Mouse (Mus musculus): ENCODE data around the gene Acbd6. TPM values are rescaled to one million over a fixed set of nuclear protein-coding genes. Genes with fewer than 3 reads are reported as not detected.
A peak's percentile ranks its signal among the peaks of the same experiment; 100 is the strongest.

Gene Acbd6
- total RNA-seq (2021) = 100 to 1,000 TPM; 104 to 106 TPM

DNA sequence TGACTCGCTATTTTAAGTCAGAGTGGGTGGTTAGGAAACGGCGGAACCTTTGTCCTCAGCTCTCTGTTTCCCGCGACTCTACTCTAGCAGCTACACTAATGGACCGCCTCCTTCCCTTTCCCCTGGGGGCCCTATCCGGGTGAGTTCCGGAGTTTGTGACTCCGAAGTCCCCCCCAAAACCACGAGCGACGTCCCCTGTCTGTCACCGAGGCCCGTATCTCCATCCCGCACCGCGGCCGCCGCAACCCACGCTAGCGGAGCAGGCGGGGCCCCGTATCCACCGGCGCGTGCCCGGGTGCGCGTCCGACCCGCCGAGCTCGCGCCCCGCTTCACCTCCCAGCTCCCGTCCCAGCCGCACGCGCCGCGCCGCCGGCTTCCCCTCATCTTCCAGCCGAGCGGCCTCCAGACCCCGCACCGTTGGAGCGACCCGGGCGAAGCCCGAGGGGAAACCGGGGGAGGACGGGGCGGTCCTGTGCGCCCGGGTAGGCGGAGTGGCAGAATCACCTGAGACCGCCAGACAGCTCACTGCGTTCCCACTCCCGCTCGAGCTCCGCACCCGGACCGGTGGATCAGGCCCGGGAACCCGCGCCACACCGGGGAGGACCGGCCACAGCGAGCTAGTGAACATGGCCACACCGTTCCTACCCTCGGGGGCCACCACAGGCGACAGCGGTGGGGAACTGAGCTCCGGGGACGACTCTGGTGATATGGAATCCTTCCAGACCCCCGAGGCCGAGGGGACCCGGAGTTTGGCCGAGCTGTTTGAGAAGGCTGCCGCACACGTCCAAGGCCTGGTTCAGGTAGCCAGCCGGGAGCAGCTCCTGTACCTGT, at the start of gene Acbd6:
Gene Acbd6, plus strand, starts transcription at position 109 of the 831 bp plus-strand sequence.
- peak; percentile 87 to 88 for DNase-seq (ENCODE audit: low spot score in 2 of 2)
- intact Hi-C loops (cut with DNase I) = no loop called here

DNA sequence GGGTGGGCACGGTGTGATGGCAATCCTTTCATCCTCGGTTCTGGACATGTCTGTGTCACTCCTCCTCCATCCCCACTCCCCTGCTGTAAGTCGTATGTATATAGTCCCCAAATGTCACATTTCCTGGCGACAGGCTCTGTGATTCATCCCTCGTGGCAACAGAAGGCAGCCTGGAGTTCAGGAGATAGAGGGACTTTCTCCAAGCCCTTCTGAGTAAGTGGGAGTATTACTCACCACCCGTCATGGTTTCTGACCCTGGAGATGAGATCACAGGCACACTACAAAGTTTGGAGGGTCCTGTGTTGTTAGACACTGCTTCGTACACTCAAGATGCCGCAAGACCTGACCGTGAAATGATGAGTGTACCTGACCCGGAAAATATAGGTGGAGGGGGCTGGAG, 47.7 kb upstream of the Acbd6 start:
- intact Hi-C loops (cut with DNase I) = no loop called here
- DNase-seq (ENCODE audit: low spot score in 2 of 2) = no peak

DNA sequence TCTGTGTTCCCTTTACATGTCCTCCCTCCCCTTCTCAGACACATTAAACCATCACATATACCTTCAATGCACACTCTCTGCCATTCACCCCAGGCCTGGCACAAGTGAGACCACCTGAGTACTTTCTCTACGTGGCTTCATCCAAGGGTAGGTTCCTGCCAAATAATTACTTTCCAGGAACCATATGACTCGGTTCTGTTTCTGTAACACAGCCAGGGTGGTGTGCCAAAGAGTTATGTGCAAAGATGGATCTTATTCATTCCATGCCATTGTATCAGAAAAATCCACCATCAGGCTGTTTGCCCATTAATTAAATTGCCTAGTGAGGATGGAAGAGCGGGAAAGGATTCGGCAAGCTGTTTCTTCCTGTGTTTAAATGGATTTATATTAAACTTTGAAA, 42.1 kb upstream of the Acbd6 start:
- intact Hi-C loops (cut with DNase I) = loop anchor here (5.0 kb wide), 2 partner anchors 99 to 224 kb away; partner anchors contain the start of gene Xpr1

DNA sequence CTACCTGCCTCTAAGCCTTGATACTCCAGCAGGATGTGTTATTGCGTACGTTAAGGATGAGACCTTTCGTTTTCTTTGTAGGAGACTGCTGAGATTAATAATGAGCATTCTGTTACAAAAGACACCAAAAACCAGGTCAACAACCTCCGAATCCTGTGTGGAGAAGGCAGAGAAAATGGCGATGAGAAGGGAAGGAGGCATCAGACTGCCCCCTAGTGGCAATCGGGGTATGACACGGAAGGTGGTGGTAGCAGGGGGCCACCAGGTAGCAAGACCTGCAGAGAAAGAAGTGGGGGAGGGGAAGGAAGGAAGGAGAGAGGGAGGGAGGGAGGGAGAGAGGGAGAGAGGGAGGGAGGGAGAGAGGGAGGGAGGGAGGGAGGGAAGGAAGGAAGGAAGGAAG, 41.3 kb upstream of the Acbd6 start:
- peak in 1 of 2 experiments; percentile 40 for DNase-seq (ENCODE audit: low spot score in 2 of 2)
- intact Hi-C loops (cut with DNase I) = loop anchor here (5.0 kb wide), 2 partner anchors 99 to 224 kb away; partner anchors contain the start of gene Xpr1

More for the DNA sequence above, 42.1 kb upstream of the Acbd6 start:
- no peak for DNase-seq (ENCODE audit: low spot score in 2 of 2)

DNA sequence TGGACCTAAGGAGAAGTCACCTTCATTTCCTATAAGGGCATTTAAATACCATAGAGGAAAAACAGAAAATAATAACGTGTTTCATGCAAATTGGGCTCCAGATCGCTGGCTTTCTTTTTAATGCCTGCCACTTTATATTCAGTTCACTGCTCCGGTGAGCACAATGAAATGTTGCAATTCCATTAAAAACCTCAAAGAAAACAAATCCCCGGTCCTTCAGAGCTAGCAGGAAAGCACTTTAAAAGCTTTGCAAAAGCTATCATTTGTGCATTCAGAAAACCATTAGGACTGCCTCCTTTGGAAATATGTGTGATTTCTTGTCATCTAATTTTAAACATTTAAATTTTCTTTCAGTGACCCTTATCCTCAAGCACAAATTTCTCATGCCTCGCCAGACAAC, 40.9 kb upstream of the Acbd6 start:
- DNase-seq (ENCODE audit: low spot score in 2 of 2) = no peak
- intact Hi-C loops (cut with DNase I) = loop anchor here (5.0 kb wide), 2 partner anchors 100 to 225 kb away; partner anchors contain the start of gene Xpr1

DNA sequence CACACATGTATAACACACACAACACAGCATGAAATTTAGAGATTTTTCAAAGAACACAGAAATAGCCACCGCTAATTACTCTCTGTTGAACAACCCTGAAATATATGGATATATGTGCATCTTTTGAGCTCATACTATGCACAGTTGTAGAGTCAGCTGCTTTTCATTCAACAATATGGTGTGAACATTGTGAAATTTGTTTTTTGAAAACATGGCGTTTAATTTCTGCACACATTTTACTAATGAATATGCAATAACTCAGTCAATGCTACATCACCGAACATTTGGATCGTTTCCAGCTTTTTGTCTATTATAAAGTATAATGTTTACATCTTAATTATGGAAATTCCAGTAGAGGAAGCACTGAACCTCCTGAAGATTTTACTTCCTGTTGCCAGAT, 37.6 kb upstream of the Acbd6 start:
- intact Hi-C loops (cut with DNase I) = no loop called here

DNA sequence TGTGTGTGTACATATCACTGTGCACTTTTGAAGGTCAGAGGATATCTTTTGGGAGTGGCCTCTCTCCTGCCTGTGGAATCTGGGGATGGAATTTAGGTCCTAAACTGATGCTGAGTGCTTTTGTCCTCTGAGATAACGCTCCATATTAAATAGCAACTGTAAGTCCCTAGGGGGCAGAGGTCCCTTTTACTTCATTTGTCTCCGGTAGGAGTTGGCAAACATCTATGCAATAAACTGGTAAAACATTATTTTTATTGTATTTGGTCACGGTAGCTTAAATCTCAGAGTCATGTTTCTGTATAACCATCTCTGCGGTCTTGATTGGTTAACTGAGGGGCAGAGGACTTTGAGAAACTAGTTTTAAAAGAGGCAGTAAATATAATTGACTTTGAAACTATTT, 35.4 kb upstream of the Acbd6 start:
- intact Hi-C loops (cut with DNase I) = no loop called here
- no peak for DNase-seq (ENCODE audit: low spot score in 2 of 2)

More for the DNA sequence above, 37.6 kb upstream of the Acbd6 start:
- no peak for DNase-seq (ENCODE audit: low spot score in 2 of 2)

DNA sequence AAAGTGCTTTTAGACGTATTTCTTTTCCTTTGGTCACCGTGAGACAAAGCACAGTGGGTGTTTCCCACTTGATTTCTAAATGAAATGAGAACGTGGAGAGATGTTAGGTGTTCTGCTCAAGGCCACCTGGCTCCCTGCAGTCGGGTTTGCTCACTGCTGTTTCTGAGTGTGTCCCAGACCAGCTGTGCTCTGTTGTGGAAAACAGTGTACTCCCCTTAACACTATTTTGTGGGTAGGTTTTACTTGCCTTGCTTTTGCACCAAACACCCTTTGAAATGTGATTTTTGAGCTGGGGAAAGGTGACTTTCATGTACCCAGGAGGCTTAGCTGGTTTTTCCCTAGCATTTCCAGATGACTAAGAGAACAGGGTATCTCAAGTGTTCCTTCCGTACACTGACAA, 31.7 kb upstream of the Acbd6 start:
- DNase-seq (ENCODE audit: low spot score in 2 of 2) = no peak
- intact Hi-C loops (cut with DNase I) = no loop called here

DNA sequence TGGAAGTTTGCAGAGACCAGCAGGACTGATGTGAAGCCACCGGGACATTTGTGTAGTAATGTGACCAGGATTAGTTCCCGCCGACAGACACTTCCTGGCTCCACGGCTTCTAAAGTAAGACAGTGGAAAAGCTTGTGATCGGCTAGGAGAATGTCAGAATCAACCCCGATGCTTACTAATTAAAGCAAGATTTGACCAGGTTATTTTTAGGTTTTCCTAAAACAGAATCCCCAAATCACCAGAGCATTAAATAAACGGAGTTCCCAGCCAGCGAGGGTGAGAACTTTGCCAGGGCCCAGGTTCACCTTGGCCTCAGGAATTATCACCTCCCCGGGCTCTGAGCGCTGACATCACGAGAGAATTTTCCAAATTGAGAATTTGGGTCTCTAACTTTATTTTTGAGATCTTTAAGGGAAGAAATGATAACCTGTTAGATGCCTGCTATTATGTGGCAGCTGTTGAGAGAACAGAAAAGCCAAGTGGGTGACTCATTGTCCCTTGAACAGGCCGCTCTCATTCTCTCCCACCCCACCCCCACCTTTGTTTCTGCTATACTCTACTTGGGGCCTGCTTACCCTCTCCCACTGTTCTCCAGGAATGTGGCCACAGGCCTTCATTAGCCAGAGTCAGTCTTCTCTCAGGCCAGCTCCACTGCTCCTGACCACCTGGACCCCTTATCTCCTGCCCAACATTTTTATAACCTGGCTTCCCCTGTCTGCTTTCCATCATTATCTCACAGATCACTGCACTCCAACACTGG, 30.7 kb upstream of the Acbd6 start:
- no peak for DNase-seq (ENCODE audit: low spot score in 2 of 2)

DNA sequence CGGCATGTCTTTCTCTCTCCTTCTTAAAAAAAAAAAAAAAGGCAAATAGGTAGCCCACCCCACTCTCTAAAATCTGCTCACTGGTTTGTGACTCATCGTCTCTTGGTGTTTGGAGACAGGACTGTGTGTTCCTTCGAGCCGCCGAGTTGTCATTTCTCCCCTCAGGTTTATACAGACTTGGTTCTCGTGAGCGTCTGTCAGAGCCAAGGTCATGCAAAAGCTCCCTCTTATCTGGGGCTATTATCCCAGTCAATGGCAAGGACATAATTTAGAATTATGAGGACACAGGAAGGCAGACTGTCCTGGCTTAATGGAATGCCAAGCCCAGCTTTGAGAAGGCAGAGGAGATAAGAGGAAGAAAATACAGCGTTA, 30.1 kb upstream of the Acbd6 start:
- intact Hi-C loops (cut with DNase I) = no loop called here
- DNase-seq (ENCODE audit: low spot score in 2 of 2) = no peak

More for the DNA sequence above, 30.7 kb upstream of the Acbd6 start:
- intact Hi-C loops (cut with DNase I) = no loop called here

DNA sequence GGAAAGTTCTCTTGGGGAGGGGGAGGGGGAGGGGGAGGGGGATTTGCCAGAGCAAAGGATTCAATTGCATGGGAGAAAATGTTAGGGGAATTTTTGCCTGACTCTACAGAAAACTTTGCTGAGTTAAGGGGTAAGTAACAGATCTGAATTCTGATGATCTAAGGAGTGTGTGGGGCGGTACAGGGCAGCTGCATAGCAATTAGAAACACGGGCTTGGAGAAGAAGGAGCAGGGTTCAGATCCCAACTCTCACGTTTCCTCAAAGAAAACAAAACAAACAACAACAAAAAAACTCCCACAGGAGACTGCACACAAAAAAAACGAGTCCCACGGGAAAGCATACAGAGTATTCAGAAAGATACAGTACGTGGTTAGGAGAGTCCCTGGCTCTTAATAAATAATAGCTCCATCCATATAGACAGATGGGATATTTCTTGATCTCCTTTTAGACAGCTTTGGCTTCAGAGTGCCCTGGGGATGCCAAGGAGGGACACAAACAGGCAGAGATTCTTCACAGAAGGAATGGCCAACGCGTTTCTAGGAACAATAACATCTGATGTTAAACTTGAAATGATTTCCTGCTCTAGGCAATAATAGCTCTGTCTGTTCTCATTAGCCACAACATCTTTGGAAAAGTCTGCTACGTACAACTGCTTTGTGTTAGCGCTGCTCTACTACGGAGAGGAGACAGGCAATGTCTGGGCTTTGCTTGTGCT, 29.4 kb upstream of the Acbd6 start:
- intact Hi-C loops (cut with DNase I) = no loop called here
- DNase-seq (ENCODE audit: low spot score in 2 of 2) = no peak

DNA sequence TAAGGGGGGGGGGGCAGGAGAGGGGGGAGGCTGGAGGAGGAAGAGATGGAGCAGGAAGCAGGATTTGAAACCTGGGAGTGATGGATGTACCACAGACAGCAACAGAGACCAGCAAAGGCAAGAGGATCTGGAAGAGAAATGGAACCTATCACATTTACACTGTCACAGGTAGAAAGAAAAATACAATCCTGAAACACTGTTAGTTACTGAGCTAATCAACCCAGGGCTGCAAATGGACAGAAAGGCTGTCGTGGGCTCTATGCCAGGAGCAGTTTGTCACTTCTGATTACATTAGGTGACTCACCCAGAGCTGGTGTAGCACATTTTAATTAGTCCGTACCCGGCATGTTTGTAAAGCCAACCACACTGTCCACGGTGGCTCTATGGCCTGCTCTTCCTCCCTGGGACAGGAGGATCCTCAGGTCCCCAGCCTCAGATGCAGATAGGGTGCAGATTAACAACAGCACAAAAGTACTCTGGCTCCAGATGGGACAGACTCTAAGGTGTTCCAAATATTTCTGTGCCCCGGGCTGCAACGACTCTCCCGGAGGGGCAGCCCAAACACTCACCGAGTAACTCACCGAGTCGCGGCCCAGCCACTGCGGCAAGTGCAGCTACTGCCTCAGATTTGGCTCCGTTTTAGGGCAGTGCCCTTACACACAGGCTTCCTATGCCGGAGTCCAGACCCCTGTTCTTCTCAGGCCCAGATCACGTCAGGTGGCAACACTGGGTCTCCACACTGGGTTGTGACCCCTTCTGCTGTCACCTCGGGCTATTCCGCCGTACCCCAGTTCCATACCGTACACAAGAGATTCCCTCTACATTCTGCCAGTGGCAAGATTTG, 28.6 kb upstream of the Acbd6 start:
- DNase-seq (ENCODE audit: low spot score in 2 of 2) = no peak
- intact Hi-C loops (cut with DNase I) = no loop called here

DNA sequence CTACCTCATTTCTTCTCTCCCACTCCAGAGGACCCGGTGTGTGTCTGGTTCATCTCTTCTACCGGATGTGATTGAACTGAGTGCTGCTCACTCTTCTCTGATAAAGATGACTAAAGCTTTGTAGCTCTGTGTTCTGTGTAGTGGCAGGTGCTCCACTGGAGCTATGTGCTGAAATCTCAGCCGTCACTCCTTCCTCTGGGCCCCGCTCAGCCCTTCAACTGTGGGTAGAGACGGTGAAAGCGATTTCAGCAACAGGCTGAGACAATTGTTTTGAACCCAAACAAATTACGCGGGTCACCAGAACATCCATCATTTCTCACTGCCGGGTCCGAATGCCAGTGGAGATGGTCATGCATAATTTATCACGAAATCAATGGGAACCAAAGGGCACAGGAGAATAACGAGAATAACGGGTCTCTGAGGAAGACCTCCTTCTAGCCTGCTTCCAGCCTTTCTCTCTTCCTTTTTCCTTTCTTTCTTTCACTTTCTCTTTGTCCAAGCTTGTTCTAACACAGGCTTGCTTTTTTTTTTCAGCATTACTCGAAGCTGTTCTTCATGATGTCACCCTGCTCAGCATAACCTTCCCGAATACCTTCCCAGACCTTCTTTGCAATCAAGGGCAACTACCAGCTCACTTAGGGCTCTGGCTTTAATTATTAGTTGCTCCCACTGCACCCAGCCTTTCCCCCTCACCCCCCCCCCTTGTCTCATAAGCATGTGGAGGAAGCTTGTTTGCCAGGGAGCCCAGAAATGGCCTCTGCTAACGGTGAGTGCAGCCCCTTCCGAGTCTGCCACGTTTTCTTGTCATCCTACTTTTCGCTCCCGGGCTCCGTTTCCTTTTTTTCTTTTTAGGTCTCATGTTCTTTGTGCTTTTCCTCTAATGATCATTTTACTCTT, 27.1 kb upstream of the Acbd6 start:
- no peak for DNase-seq (ENCODE audit: low spot score in 2 of 2)
- intact Hi-C loops (cut with DNase I) = loop anchor here (5.0 kb wide), 1 partner anchor 114 kb away; the partner anchor contains the start of gene Xpr1

DNA sequence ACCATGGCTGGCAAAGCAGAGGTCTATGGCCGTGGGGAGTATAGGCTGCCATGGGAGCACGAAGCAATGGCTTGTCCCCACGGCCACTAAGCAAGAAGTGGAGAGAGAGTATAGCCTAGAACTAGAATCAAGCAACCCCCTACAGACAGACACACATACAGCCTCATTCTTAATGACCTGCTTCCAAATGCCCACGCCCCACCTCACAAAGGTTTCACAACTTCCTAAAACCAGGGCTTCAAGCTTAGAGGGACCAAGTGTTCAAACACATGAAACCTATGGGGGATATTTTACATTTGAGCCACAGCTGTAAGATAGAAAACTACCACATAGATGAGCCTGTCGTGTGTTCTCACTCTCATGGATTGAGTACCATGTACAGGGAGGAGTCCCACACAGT, 25.5 kb upstream of the Acbd6 start:
- no peak for DNase-seq (ENCODE audit: low spot score in 2 of 2)
- intact Hi-C loops (cut with DNase I) = loop anchor here (5.0 kb wide), 1 partner anchor 115 kb away; the partner anchor contains the start of gene Xpr1

DNA sequence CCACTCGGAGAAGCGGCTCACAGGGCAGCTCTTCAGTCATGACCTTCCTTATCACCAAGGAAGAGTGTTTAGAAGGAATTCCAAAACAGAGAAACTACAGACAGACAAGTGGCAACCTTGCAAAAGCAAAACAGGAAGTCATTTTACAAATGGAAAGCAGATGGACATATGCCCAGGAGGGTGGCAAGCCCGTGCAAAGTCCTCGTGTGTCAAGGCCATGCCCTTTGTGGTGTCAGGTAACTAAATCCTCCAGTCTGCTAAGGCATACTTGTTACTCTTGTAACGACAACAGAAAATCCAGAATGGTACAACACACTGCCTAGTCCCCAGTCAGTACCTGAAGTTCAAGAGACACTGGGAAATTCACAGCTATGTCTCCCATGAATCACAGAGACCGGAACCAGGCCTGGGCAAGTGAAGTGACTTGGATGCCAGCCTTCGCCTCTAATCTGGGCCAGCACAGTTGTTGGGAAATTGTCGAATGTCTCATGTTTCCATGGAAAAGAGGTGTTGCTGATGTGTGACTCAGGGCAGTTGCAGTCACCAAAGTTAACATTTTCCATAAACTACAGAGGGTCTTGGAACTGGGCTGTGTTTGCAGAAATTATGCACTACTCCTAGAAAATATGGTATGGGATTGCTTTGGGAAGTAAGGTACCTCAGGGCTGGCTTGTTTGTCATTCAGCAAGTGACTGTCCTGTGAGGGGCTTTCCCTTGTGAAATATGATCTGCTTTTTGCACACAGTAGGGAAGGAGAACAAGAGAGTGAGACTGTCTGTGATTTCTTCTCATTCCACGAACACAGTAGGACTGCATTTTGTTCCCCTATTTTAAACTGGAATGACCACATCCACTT, 24.9 kb upstream of the Acbd6 start:
- intact Hi-C loops (cut with DNase I) = loop anchor here (5.0 kb wide), 1 partner anchor 116 kb away; the partner anchor contains the start of gene Xpr1
- DNase-seq (ENCODE audit: low spot score in 2 of 2) = no peak

DNA sequence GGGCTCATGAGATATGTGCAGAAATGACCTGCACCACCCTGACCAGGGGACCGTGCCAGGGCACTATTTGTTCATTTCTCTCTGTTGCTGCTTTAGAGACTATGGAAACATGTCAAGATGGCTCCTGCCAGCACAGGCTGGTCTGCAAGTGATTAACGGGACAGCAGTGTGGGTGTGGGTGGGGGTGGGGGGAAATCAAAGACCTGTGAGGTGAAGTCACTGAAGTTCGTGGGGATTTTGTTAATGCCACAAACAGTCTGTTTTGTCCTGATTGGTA, 24.3 kb upstream of the Acbd6 start:
- no peak for DNase-seq (ENCODE audit: low spot score in 2 of 2)

DNA sequence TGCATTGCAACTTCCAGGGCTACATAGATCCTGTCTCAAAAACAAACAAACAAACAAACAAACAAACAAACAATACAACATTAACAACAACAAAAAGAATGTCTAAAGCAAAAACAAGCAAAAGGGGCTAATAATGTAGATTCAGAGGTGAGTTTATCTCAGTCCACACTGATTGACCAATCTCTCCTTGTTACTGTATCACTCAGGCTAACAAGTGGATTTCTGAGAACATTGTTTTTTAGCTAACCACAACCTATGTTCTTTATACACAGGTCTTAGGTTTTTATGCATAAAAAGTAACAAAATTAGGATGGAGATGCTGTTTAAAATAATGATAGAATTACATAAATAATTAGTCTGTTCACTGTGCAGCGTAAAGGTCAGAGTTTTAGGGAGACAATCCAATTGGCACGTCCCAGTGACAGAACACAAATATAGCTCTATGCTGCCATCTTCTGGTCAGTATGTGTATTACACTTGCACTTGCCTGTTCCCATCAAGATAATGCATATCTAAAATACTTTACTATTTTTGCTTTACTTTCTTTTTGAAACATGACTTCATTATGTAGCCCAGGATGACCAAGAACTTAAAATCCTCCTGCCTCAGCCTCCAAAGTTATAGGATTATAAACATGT, 20.8 kb upstream of the Acbd6 start:
- DNase-seq (ENCODE audit: low spot score in 2 of 2) = no peak
- intact Hi-C loops (cut with DNase I) = loop anchor here (2.0 kb wide), 1 partner anchor 244 kb away; no protein-coding TSS in a partner anchor

More for the DNA sequence above, 24.3 kb upstream of the Acbd6 start:
- intact Hi-C loops (cut with DNase I) = loop anchor here (5.0 kb wide), 1 partner anchor 116 kb away; the partner anchor contains the start of gene Xpr1
